Mouse (Mus musculus) thymus, postnatal 36 days (tissue): Measurements from ENCODE around the gene Tac1.
"Not testable (repeated sequence)": the region's sequence is repeated elsewhere in the genome, so short reads cannot be mapped to it uniquely, and the experiment has no call there.

Experiments
- DNase-seq, 2 experiments: peaks; one replicate each; pipeline ENCODE4 v3.0.0; 2022; ENCODE audit warnings: mixed read lengths in 2 of 2

The Tac1 gene

GRCm38 (mm10) chr6:7554829-7555391, at the start of gene Tac1:
Gene Tac1 (plus strand): TSS chr6:7554879.
- no peak for DNase-seq

GRCm38 (mm10) chr6:7543511-7543910, 11.2 kb upstream of the Tac1 start:
- not testable (repeated sequence) for DNase-seq

GRCm38 (mm10) chr6:7555688-7556476, 1.2 kb downstream of the Tac1 start:
- no peak for DNase-seq

GRCm38 (mm10) chr6:7558164-7558563, 3.5 kb downstream of the Tac1 start:
- no peak for DNase-seq

GRCm38 (mm10) chr6:7562524-7562923, 7.8 kb downstream of the Tac1 start:
- DNase-seq, result no peak

- DNase-seq, result no peak
Observed at GRCm38 (mm10) chr6:7564537-7564936, 9.9 kb downstream of the Tac1 start.

GRCm38 (mm10) chr6:7571144-7571543, 16.5 kb downstream of the Tac1 start:
- DNase-seq, result no peak

GRCm38 (mm10) chr6:7578031-7578430, 23.4 kb downstream of the Tac1 start:
- no peak for DNase-seq

GRCm38 (mm10) chr6:7594445-7594844, 39.8 kb downstream of the Tac1 start:
- DNase-seq, result no peak

GRCm38 (mm10) chr6:7598416-7598815, 43.7 kb downstream of the Tac1 start:
- no peak for DNase-seq

GRCm38 (mm10) chr6:7600228-7600627, 45.5 kb downstream of the Tac1 start:
- DNase-seq, result no peak

- DNase-seq, result no peak
Observed at GRCm38 (mm10) chr6:7601353-7602094, 46.8 kb downstream of the Tac1 start.

GRCm38 (mm10) chr6:7613676-7614075, 59.0 kb downstream of the Tac1 start:
- not testable (repeated sequence) for DNase-seq
